Mouse (Mus musculus): ENCODE measurements around the gene Macrod2.

DNA sequence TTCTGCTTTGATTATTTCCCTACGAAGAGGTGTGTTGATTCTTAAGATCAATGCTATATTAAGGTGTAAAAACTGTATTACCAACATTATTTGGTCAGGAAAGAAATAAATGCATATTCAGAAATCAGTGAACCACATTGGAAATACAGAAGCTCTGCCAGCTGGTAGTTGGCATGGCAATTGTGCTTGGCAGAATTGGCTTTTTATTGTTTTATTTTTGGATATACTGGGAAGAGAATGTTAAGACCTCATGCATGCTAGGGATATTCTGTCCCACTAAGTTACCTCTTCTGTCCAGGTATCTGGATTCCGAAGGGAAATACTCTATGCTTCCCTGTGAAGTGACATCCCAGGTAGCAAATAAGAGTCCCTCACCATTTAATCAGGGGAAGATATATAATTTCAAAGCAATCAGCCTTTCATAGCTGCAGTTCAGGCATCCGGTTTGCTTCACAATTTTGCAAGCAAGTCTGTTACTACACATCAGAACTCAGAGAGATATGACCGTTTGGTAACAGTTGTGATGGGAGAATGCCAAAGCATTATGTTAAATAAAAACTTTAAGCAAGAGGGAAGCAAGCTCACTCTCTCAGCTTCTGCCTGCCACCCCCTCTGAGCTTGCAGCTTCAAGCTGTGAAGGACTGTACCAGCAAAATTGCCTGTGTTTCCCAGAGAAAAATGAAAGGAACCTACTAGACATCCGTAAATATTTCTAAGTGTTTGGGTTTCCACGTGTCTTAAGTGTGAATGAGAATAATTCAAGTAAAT lies 1449.5 kb downstream of the Macrod2 start:
- TF ChIP-seq CTCF (IDR thresholded peaks at IDR 0.05; ENCODE audit: control insufficient read depth, insufficient read depth, insufficient replicate concordance, low read depth, low read length) (no peak), POLR2A (IDR thresholded peaks at IDR 0.05; ENCODE audit: control insufficient read depth, low read depth, low read length) (no peak)

Data from testis, adult 2 months (tissue).